Mouse (Mus musculus): ENCODE results near the gene AC129217.1. TPM values are rescaled to one million over a fixed set of nuclear protein-coding genes. Genes with fewer than 3 reads are reported as not detected.
"Not testable (repeated sequence)": the region's sequence is repeated elsewhere in the genome, so short reads cannot be mapped to it uniquely, and the experiment has no call there.

AC129217.1 gene
- polyA plus RNA-seq, 1 experiment from 2014 or later = 0.43 TPM

DNA sequence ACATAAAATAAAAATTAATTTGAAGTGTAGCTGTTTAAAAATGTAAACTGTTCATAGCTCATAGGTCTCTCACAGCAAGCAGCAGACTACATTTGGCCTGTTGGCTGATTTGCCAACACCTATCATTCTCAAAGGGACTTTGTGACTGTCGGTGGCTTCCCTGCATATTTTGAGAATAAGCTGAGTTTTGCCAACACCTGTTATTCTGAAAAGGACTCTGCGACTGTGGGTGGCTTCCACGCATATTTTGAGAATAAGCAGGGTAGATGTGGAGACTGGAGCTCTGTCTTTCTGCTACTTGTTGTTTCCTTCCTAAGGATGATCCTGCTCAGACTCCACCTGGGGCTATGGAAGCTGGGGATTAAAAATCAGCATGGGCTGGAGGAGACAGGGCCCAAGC, 23.5 kb downstream of the AC129217.1 start:
- Histone ChIP-seq H3K4me3 (ENCODE audit: control insufficient read depth in 1 of 2, insufficient read depth in 1 of 2, low read depth in 1 of 2, low read length in 2 of 2) (no peak overlapping the region), H3K9me3 (ENCODE audit: control insufficient read depth, low read length) (no peaks in the 10 kb centered on the region), H3K4me2 (ENCODE audit: low read length) (no peak overlapping the region), H3K27me3 (ENCODE audit: control insufficient read depth, insufficient read depth, low read length) (no peaks in the 10 kb centered on the region), H3K9ac (ENCODE audit: low read length) (no peak overlapping the region), H3K36me3 (ENCODE audit: control insufficient read depth, insufficient read depth, low read length) (peaks cover 6% of the 10 kb centered on the region), H3K4me1 (ENCODE audit: control insufficient read depth in 2 of 2, insufficient read depth in 2 of 2, low read length in 2 of 2) (peaks cover 9 to 10% of the 10 kb centered on the region in 2 experiments), H3K27ac (replicated peaks in 1 of 2; ENCODE audit: control insufficient read depth in 1 of 2, insufficient read depth in 1 of 2, low read depth in 2 of 2, low read length in 2 of 2) (no peak overlapping the region)
- WGBS = 83% methylated on average over 3 of the region's 3 CpGs
- ATAC-seq (ENCODE audit: insufficient number of reproducible peaks, insufficient read depth, low FRiP score, low read depth) = no peak

DNA sequence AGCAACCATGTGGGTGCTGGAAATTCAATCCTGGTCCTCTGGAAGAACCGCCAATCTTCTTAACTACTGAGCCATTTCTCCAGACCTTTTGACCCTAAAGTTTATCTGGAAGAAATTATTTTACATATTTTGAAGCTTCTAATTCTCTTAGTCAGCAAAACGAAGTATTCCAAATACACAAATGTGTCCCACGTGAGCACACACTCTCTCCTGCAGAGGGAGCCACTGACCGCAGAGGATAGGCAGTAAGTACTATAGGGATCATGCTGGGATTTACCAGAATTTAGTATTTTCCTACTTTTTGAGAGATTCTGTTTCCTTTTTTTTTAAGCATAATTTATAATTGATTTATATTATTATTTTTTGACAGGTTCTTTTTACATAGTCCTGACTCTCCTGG, 28.1 kb downstream of the AC129217.1 start:
- H3K4me3 ChIP-seq (ENCODE audit: control insufficient read depth in 1 of 2, insufficient read depth in 1 of 2, low read depth in 1 of 2, low read length in 2 of 2) = no peak overlapping the region
- H3K4me1 ChIP-seq (ENCODE audit: control insufficient read depth in 2 of 2, insufficient read depth in 2 of 2, low read length in 2 of 2) = no peaks in the 10 kb centered on the region
- no peaks in the 10 kb centered on the region for H3K9me3 ChIP-seq (ENCODE audit: control insufficient read depth, low read length)
- no peak overlapping the region for H3K9ac ChIP-seq (ENCODE audit: low read length)
- no peaks in the 10 kb centered on the region for H3K27me3 ChIP-seq (ENCODE audit: control insufficient read depth, insufficient read depth, low read length)
- no peak overlapping the region for H3K27ac ChIP-seq (replicated peaks in 1 of 2; ENCODE audit: control insufficient read depth in 1 of 2, insufficient read depth in 1 of 2, low read depth in 2 of 2, low read length in 2 of 2)
- 37% methylated on average over 4 of the region's 4 CpGs for WGBS
- H3K36me3 ChIP-seq (ENCODE audit: control insufficient read depth, insufficient read depth, low read length) = no peaks in the 10 kb centered on the region
- H3K4me2 ChIP-seq (ENCODE audit: low read length) = no peak overlapping the region
- ATAC-seq (ENCODE audit: insufficient number of reproducible peaks, insufficient read depth, low FRiP score, low read depth) = no peak

DNA sequence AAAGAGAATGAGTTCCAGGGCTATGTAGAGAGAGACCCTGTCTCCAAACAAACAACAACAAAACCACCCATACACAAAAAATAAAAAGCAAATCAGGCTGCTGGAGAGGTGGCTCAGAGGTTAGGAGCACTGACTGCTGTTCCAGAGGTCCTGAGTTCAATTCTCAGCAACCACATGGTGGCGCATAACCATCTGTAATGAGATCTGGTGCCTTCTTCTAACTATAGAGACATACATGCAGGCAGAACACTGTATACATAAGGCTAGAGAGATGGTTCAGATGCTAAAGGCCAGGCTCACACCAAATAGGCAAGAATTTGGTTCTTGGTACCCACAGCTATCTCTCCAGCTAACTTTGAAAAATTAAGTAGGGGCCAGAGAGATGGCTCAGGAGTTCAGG, 29.4 kb downstream of the AC129217.1 start:
- no peak overlapping the region for H3K4me3 ChIP-seq (ENCODE audit: control insufficient read depth in 1 of 2, insufficient read depth in 1 of 2, low read depth in 1 of 2, low read length in 2 of 2)
- no peaks in the 10 kb centered on the region for H3K4me1 ChIP-seq (ENCODE audit: control insufficient read depth in 2 of 2, insufficient read depth in 2 of 2, low read length in 2 of 2)
- H3K36me3 ChIP-seq (ENCODE audit: control insufficient read depth, insufficient read depth, low read length) = no peaks in the 10 kb centered on the region
- H3K27ac ChIP-seq (replicated peaks in 1 of 2; ENCODE audit: control insufficient read depth in 1 of 2, insufficient read depth in 1 of 2, low read depth in 2 of 2, low read length in 2 of 2) = no peak overlapping the region
- no peaks in the 10 kb centered on the region for H3K27me3 ChIP-seq (ENCODE audit: control insufficient read depth, insufficient read depth, low read length)
- no peak overlapping the region for H3K9ac ChIP-seq (ENCODE audit: low read length)
- ATAC-seq (ENCODE audit: insufficient number of reproducible peaks, insufficient read depth, low FRiP score, low read depth) = no peak; the same call in 1 of the 2 replicates
- no peaks in the 10 kb centered on the region for H3K9me3 ChIP-seq (ENCODE audit: control insufficient read depth, low read length)
- 13% methylated on average over 1 of the region's 1 CpGs for WGBS
- H3K4me2 ChIP-seq (ENCODE audit: low read length) = no peak overlapping the region

DNA sequence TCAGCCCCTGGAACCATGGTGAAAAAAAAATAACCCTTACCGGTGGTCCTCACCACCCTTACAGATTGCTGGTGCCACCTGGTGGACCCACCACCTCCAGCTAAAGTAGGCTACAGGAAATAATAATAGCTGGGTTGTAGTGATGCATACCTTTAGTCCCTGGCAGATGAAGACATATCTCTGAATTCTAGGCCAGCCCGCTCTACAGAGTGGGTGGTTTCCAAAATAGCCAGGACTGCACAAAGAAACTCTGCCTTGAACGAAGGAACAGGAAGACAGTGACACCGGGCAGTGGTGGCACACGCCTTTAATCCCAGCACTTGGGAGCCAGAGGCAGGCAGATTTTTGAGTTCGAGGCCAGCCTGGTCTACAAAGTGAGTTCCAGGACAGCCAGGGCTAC, 34.7 kb downstream of the AC129217.1 start:
- Histone ChIP-seq H3K4me1 (ENCODE audit: control insufficient read depth in 2 of 2, insufficient read depth in 2 of 2, low read length in 2 of 2) (no peaks in the 10 kb centered on the region), H3K9ac (ENCODE audit: low read length) (no peak overlapping the region), H3K9me3 (ENCODE audit: control insufficient read depth, low read length) (no peaks in the 10 kb centered on the region), H3K4me2 (ENCODE audit: low read length) (no peak overlapping the region), H3K27ac (replicated peaks in 1 of 2; ENCODE audit: control insufficient read depth in 1 of 2, insufficient read depth in 1 of 2, low read depth in 2 of 2, low read length in 2 of 2) (no peak overlapping the region), H3K36me3 (ENCODE audit: control insufficient read depth, insufficient read depth, low read length) (no peaks in the 10 kb centered on the region), H3K27me3 (ENCODE audit: control insufficient read depth, insufficient read depth, low read length) (no peaks in the 10 kb centered on the region), H3K4me3 (ENCODE audit: control insufficient read depth in 1 of 2, insufficient read depth in 1 of 2, low read depth in 1 of 2, low read length in 2 of 2) (no peak overlapping the region)
- 80% methylated on average over 6 of the region's 6 CpGs for WGBS
- ATAC-seq (ENCODE audit: insufficient number of reproducible peaks, insufficient read depth, low FRiP score, low read depth) = no peak

DNA sequence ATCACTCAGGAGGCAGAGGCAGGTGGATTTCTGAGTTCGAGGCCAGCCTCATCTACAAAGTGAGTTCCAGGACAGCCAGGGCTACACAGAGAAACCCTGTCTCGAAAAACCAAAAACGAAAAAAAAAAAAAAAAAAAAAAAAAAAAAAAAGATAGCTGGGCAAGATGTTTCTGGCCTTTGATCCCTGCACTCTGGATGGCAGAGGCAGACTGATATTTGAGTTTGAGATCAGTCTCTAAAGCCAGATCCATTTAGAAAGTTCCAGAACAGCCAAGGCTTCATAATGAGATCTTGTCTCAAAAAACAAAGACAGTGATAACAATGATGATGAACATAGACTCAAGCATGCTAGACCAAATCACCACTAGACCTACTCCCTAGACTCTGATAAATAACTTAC, 40.8 kb downstream of the AC129217.1 start:
- Histone ChIP-seq H3K4me2 (ENCODE audit: low read length) (peak overlapping the region; percentile 66), H3K4me3 (ENCODE audit: control insufficient read depth in 1 of 2, insufficient read depth in 1 of 2, low read depth in 1 of 2, low read length in 2 of 2) (peak overlapping the region in 1 of 2 experiments; percentile 70; a peak in 1 of 4 replicates), H3K36me3 (ENCODE audit: control insufficient read depth, insufficient read depth, low read length) (peaks cover 28% of the 10 kb centered on the region), H3K9ac (ENCODE audit: low read length) (peak overlapping the region; percentile 94)
- H3K4me1 ChIP-seq (ENCODE audit: control insufficient read depth in 2 of 2, insufficient read depth in 2 of 2, low read length in 2 of 2); H3K9me3 ChIP-seq (ENCODE audit: control insufficient read depth, low read length); H3K27me3 ChIP-seq (ENCODE audit: control insufficient read depth, insufficient read depth, low read length); ATAC-seq (ENCODE audit: insufficient number of reproducible peaks, insufficient read depth, low FRiP score, low read depth); H3K27ac ChIP-seq (replicated peaks in 1 of 2; ENCODE audit: control insufficient read depth in 1 of 2, insufficient read depth in 1 of 2, low read depth in 2 of 2, low read length in 2 of 2): not testable (repeated sequence)
- 37% methylated on average over 1 of the region's 3 CpGs for WGBS

DNA sequence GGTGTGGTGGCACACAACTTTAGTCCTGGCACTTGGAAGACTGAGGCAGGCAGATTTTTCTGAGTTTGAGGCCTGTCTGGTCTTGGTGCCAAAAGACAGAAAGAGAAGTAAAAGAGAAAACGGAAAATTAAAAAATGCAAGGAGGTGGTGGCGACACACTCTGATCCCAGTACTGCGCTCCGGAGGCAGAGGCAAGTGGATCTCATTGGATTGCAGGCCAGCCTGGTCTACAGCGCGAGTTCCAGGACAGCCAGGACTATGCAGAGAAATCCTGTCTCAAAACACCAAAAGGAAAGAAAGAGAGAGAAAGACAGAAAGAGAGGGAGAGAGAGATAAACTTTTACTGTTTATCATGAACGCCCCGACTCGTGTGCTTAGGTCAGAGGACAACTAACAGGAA, 41.3 kb downstream of the AC129217.1 start:
- ATAC-seq (ENCODE audit: insufficient number of reproducible peaks, insufficient read depth, low FRiP score, low read depth) = no peak
- H3K27me3 ChIP-seq (ENCODE audit: control insufficient read depth, insufficient read depth, low read length) = no peaks in the 10 kb centered on the region
- H3K9ac ChIP-seq (ENCODE audit: low read length) = peak overlapping the region; percentile 94
- H3K9me3 ChIP-seq (ENCODE audit: control insufficient read depth, low read length) = no peaks in the 10 kb centered on the region
- H3K4me3 ChIP-seq (ENCODE audit: control insufficient read depth in 1 of 2, insufficient read depth in 1 of 2, low read depth in 1 of 2, low read length in 2 of 2) = peak overlapping the region; percentile 70 to 77
- peak overlapping the region; percentile 76 to 78 for H3K27ac ChIP-seq (replicated peaks in 1 of 2; ENCODE audit: control insufficient read depth in 1 of 2, insufficient read depth in 1 of 2, low read depth in 2 of 2, low read length in 2 of 2)
- peaks cover 33% of the 10 kb centered on the region for H3K36me3 ChIP-seq (ENCODE audit: control insufficient read depth, insufficient read depth, low read length)
- H3K4me2 ChIP-seq (ENCODE audit: low read length) = peak overlapping the region; percentile 66
- WGBS = 39% methylated on average over 9 of the region's 9 CpGs
- H3K4me1 ChIP-seq (ENCODE audit: control insufficient read depth in 2 of 2, insufficient read depth in 2 of 2, low read length in 2 of 2) = peaks cover 3 to 7% of the 10 kb centered on the region in 2 experiments; a peak in 2 of 4 replicates

DNA sequence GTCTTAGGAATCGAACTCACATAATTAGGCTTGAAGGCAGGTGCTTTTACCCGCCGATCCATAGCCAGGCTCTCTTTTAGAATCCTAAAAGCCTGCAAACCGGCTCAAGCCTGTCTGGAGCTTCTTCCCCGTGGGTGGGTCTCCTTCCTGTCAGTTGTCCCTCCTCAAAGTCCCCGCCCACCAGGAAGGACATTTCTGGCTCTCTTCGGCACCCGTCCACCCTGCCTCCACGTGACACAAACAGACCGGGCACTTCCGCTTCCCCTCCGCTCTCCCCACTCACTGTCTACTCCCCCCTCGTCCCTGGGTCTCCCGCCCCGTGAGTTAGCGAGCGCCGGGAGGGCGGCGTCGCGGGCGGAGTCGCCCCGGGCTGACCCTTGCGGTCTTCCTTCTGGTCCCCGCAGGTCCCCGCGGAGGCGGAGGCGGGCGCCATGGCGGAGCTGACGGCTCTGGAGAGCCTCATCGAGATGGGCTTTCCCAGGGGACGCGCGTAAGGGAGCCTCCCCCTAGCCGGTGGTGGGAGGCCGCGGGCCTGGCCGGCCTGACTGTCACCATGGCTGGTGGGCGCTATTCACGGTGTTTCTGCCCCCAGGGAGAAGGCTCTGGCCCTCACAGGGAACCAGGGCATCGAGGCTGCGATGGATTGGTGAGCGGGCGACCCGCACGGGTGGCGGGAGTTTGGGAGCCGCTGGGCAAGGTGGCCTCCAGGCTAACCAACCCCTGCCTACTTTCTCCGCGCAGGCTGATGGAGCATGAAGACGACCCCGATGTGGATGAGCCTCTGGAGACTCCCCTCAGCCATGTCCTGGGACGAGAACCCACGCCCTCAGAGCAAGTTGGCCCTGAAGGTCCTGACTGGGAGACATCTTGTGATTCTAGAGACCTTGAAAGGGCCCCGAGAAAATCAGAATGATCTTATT, 42.0 kb downstream of the AC129217.1 start, which contains the start of gene Ubxn1:
TSS of gene Ubxn1 (plus strand) at position 230 of the 920 bp plus-strand sequence.
- 1% methylated on average over 59 of the region's 59 CpGs for WGBS
- ATAC-seq (ENCODE audit: insufficient number of reproducible peaks, insufficient read depth, low FRiP score, low read depth) = peak; percentile 97

More for the DNA sequence above, 42.0 kb downstream of the AC129217.1 start, which contains the start of gene Ubxn1:
- no peaks in the 10 kb centered on the region for H3K9me3 ChIP-seq (ENCODE audit: control insufficient read depth, low read length)
- H3K4me1 ChIP-seq (ENCODE audit: control insufficient read depth in 2 of 2, insufficient read depth in 2 of 2, low read length in 2 of 2) = peaks cover 3 to 7% of the 10 kb centered on the region in 2 experiments; a peak in 2 of 4 replicates
- peak within 1 kb of the TSS; percentile 70 to 77 for H3K4me3 ChIP-seq (ENCODE audit: control insufficient read depth in 1 of 2, insufficient read depth in 1 of 2, low read depth in 1 of 2, low read length in 2 of 2)
- H3K9ac ChIP-seq (ENCODE audit: low read length) = peak within 1 kb of the TSS; percentile 94
- H3K27me3 ChIP-seq (ENCODE audit: control insufficient read depth, insufficient read depth, low read length) = no peaks in the 10 kb centered on the region
- peaks cover 40% of the 10 kb centered on the region for H3K36me3 ChIP-seq (ENCODE audit: control insufficient read depth, insufficient read depth, low read length)
- H3K4me2 ChIP-seq (ENCODE audit: low read length) = peak within 1 kb of the TSS; percentile 88
- H3K27ac ChIP-seq (replicated peaks in 1 of 2; ENCODE audit: control insufficient read depth in 1 of 2, insufficient read depth in 1 of 2, low read depth in 2 of 2, low read length in 2 of 2) = peak within 1 kb of the TSS; percentile 76 to 78

All from heart, embryonic 14.5 days (tissue).